Mouse (Mus musculus): ENCODE results near the gene Aldh2. TPM values are rescaled to one million over a fixed set of nuclear protein-coding genes. Genes with fewer than 3 reads are reported as not detected.

Aldh2 gene
- polyA plus RNA-seq, 1 experiment: 645 TPM

DNA sequence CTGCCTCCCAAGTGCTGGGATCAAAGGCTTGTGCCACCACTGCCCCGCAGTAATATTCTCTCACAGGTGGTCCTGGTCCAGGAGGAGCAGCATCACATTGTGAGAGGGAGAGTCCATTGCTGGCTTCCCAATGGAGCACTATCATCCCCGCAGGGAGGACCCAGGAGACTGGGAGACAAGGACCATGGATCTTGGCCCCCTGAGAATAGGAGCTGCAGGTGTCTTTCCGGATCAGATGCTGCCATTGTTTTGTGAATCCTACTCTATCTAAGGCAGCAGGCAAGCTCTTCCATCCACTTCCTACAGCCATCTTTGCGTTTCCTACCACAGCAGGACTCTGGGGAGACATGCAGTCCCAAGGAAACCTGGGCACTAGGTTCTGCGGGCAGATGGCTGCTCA, 7.9 kb downstream of the Aldh2 start:
- Histone ChIP-seq H3K4me3 (ENCODE audit: insufficient read depth, low read depth, low read length) (no peak overlapping the region), H3K27ac (replicated peaks; ENCODE audit: low read depth, low read length) (peak overlapping the region; percentile 97), H3K4me1 (ENCODE audit: control insufficient read depth, insufficient read depth, insufficient read length, low read length) (peaks cover 25% of the 10 kb centered on the region)

DNA sequence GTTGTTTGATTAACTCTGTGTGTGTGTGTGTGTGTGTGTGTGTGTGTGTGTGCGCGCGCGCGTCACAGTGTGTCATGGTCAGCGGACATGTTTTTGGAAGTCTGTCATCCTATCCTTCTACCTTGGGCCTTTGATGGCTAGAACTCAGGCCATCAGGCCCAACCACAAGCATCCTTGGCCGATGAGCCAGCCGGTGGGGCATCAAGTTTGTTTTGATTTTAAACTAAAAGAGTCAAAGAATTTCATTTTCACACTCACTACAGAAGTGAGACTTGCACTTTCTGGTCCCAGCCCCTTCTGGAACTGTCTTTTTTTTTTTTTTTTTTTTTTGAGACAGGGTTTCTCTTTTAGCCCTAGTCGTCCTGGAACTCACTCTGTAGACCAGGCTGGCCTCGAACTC, 8.6 kb downstream of the Aldh2 start:
- Histone ChIP-seq H3K27ac (replicated peaks; ENCODE audit: low read depth, low read length) (peak overlapping the region; percentile 97), H3K4me1 (ENCODE audit: control insufficient read depth, insufficient read depth, insufficient read length, low read length) (peaks cover 25% of the 10 kb centered on the region), H3K4me3 (ENCODE audit: insufficient read depth, low read depth, low read length) (no peak overlapping the region)

DNA sequence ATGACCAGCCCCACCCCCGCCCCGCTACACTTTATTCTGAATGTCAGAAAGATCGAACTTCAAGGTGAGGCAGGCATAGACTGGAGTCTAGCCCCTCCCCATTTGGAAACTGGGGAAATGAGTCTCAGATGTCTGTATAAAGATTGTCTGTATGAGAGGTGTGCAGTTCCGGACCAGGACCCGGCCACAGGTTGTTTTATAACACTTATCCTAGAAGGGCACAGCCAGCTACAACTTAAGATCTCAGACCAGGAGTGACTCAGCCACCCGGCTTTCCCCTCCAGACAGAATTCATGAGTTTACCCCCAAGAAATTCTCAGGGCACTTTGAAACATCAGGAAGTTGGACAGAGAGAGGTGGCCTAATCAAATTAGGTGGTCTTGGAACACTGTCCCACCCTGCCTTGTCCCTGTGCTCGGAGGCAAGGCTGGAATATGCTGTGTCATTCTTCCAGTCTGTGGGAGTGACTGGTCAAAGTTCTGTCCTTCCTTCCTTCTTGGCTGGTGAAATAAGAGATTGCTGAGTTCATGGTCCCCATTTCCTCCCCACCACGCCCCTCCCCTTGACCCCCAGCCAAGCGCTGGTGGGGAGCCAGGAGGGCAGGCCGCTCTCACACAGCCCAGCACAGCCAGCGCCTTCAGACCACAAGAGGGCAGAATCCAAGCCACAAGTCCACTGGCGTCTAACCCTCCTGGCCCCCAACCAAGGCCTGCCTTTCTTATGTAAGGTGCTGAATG, 9.7 kb downstream of the Aldh2 start:
- H3K27ac ChIP-seq (replicated peaks; ENCODE audit: low read depth, low read length): peak overlapping the region; percentile 97
- H3K4me1 ChIP-seq (ENCODE audit: control insufficient read depth, insufficient read depth, insufficient read length, low read length): peaks cover 25% of the 10 kb centered on the region
- H3K4me3 ChIP-seq (ENCODE audit: insufficient read depth, low read depth, low read length): peak overlapping the region; percentile 40

- H3K27ac ChIP-seq (replicated peaks; ENCODE audit: low read depth, low read length): no peak overlapping the region
- no peak overlapping the region for H3K4me3 ChIP-seq (ENCODE audit: insufficient read depth, low read depth, low read length)
- peaks cover 21% of the 10 kb centered on the region for H3K4me1 ChIP-seq (ENCODE audit: control insufficient read depth, insufficient read depth, insufficient read length, low read length)
These were observed 11.7 kb downstream of the Aldh2 start for GRCm38 (mm10) chr5:121581945-121582344.

GRCm38 (mm10) chr5:121576927-121577488, 16.6 kb downstream of the Aldh2 start:
- no peak overlapping the region for H3K4me3 ChIP-seq (ENCODE audit: insufficient read depth, low read depth, low read length)
- peaks cover 3% of the 10 kb centered on the region; the same call in 1 of the 2 replicates for H3K4me1 ChIP-seq (ENCODE audit: control insufficient read depth, insufficient read depth, insufficient read length, low read length)
- H3K27ac ChIP-seq (replicated peaks; ENCODE audit: low read depth, low read length): no peak overlapping the region

GRCm38 (mm10) chr5:121575867-121576266, 17.8 kb downstream of the Aldh2 start:
- no peak overlapping the region for H3K27ac ChIP-seq (replicated peaks; ENCODE audit: low read depth, low read length)
- H3K4me3 ChIP-seq (ENCODE audit: insufficient read depth, low read depth, low read length): no peak overlapping the region
- peaks cover 3% of the 10 kb centered on the region; the same call in 1 of the 2 replicates for H3K4me1 ChIP-seq (ENCODE audit: control insufficient read depth, insufficient read depth, insufficient read length, low read length)

- H3K4me1 ChIP-seq (ENCODE audit: control insufficient read depth, insufficient read depth, insufficient read length, low read length): peaks cover 3% of the 10 kb centered on the region; the same call in 1 of the 2 replicates
- H3K27ac ChIP-seq (replicated peaks; ENCODE audit: low read depth, low read length): no peak overlapping the region
- no peak overlapping the region for H3K4me3 ChIP-seq (ENCODE audit: insufficient read depth, low read depth, low read length)
These were observed 19.5 kb downstream of the Aldh2 start for GRCm38 (mm10) chr5:121574145-121574544.

DNA sequence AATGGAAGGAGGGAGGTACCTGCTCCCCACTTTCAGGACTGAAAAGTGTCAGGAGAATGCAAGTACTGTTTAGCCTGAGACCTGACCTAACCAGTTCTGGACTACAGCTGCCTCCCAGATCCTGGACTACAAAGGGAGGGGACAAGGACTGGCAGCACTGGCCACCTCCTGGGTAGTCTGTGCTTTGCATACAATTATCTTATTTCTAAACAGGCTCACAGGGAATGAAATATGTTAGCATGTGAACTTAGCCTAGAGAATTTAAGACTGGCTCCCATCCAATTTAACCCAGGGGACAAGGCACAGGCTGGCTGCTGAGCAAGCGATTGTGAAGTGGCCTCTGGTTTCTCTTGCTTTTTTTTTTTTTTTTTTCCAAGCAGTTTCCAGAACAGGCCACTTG, 22.8 kb downstream of the Aldh2 start:
- Histone ChIP-seq H3K27ac (replicated peaks; ENCODE audit: low read depth, low read length) (no peak overlapping the region), H3K4me1 (ENCODE audit: control insufficient read depth, insufficient read depth, insufficient read length, low read length) (no peaks in the 10 kb centered on the region), H3K4me3 (ENCODE audit: insufficient read depth, low read depth, low read length) (no peak overlapping the region)

GRCm38 (mm10) chr5:121569881-121570420, 23.7 kb downstream of the Aldh2 start:
- Histone ChIP-seq H3K27ac (replicated peaks; ENCODE audit: low read depth, low read length) (no peak overlapping the region), H3K4me3 (ENCODE audit: insufficient read depth, low read depth, low read length) (no peak overlapping the region), H3K4me1 (ENCODE audit: control insufficient read depth, insufficient read depth, insufficient read length, low read length) (no peaks in the 10 kb centered on the region)

DNA sequence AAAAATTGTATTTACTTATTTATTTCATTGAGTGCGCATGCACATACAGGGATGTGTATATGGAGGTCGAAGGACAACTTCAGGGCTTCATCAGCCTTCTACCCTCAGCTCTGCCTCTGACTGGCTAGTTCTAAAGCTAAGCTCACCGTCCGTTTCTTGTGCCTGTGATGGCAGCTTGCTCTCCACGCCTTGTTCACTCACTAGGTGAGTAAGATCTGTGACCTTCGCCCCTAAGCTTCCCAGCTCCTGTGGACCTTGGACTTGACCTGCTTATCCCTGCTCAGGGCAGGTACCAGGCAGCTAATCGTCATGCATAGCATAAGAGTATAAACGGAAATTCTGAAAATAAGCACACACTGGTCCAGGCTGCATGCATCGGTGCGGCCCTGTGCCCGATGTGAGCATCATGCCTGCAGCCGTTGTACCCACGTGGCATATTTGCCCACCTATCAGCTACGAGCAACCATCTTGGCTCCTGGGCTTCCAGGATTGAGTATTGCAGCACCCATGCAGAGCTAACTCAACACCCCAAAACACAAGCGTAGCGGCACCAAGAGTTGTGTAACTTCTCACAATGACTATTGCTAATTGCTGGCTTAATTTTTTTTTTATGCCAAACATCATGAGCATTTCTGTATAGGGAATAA, 27.5 kb downstream of the Aldh2 start:
- no peaks in the 10 kb centered on the region for H3K4me1 ChIP-seq (ENCODE audit: control insufficient read depth, insufficient read depth, insufficient read length, low read length)
- H3K4me3 ChIP-seq (ENCODE audit: insufficient read depth, low read depth, low read length): no peak overlapping the region
- no peak overlapping the region for H3K27ac ChIP-seq (replicated peaks; ENCODE audit: low read depth, low read length)

GRCm38 (mm10) chr5:121564468-121564895, 29.1 kb downstream of the Aldh2 start:
- H3K4me3 ChIP-seq (ENCODE audit: insufficient read depth, low read depth, low read length): peak overlapping the region; percentile 44
- H3K27ac ChIP-seq (replicated peaks; ENCODE audit: low read depth, low read length): no peak overlapping the region
- no peaks in the 10 kb centered on the region for H3K4me1 ChIP-seq (ENCODE audit: control insufficient read depth, insufficient read depth, insufficient read length, low read length)

GRCm38 (mm10) chr5:121562436-121562835, 31.2 kb downstream of the Aldh2 start:
- Histone ChIP-seq H3K27ac (replicated peaks; ENCODE audit: low read depth, low read length) (no peak overlapping the region), H3K4me3 (ENCODE audit: insufficient read depth, low read depth, low read length) (no peak overlapping the region), H3K4me1 (ENCODE audit: control insufficient read depth, insufficient read depth, insufficient read length, low read length) (no peaks in the 10 kb centered on the region)

GRCm38 (mm10) chr5:121549196-121549595, 44.4 kb downstream of the Aldh2 start:
- no peak overlapping the region for H3K4me3 ChIP-seq (ENCODE audit: insufficient read depth, low read depth, low read length)
- H3K4me1 ChIP-seq (ENCODE audit: control insufficient read depth, insufficient read depth, insufficient read length, low read length): peaks cover 6% of the 10 kb centered on the region
- H3K27ac ChIP-seq (replicated peaks; ENCODE audit: low read depth, low read length): no peak overlapping the region

DNA sequence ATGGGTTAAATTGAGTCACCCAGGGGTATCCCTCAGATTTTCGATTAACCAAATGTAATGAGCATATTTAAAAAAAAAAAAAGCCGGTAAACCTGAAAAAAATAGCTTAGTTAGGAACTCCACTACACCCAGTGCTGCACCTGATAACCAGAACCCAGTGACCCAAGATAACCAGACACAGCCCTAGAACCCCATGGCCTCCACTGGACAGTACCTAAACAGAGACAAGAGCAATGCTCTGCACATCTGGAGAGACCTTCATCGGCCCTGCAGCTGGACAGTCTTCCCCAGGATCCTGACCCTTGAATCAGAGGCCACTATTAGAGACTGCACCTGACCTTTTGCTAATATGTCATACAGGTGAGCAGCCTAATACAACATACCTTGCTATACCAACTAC, 46.5 kb downstream of the Aldh2 start:
- Histone ChIP-seq H3K4me3 (ENCODE audit: insufficient read depth, low read depth, low read length) (no peak overlapping the region), H3K4me1 (ENCODE audit: control insufficient read depth, insufficient read depth, insufficient read length, low read length) (peaks cover 11% of the 10 kb centered on the region), H3K27ac (replicated peaks; ENCODE audit: low read depth, low read length) (no peak overlapping the region)

GRCm38 (mm10) chr5:121546530-121546895, 47.1 kb downstream of the Aldh2 start:
- H3K4me3 ChIP-seq (ENCODE audit: insufficient read depth, low read depth, low read length): peak overlapping the region; percentile 81
- H3K27ac ChIP-seq (replicated peaks; ENCODE audit: low read depth, low read length): no peak overlapping the region
- peaks cover 11% of the 10 kb centered on the region for H3K4me1 ChIP-seq (ENCODE audit: control insufficient read depth, insufficient read depth, insufficient read length, low read length)

Data from brown adipose tissue, adult 24 weeks (tissue).